Mouse (Mus musculus) inflammation-experienced regulatory T-cells, adult 6 months (primary cell): ENCODE data around the gene Rpp30. TPM values are rescaled to one million over a fixed set of nuclear protein-coding genes. Genes with fewer than 3 reads are reported as not detected.

Source experiments
- ATAC-seq: one replicate; pipeline ENCODE4 v1.8.0; 2017
- polyA plus RNA-seq, 3 experiments: library from polyadenylated mRNA; unstranded; fragments of 100-300 nt; shearing (Covaris generic); gene quantifications; one replicate each; pipeline ENCODE4 v1.2.1; 2017

Gene Rpp30
- polyA plus RNA-seq, 3 experiments from 2014 or later = 47.5 to 61.4 (median 59.5) TPM

GRCm38 (mm10) chr19:36129213-36129612, 45.7 kb downstream of the Rpp30 start:
- no peak for ATAC-seq

GRCm38 (mm10) chr19:36129643-36130042, 46.1 kb downstream of the Rpp30 start:
- no peak for ATAC-seq

DNA sequence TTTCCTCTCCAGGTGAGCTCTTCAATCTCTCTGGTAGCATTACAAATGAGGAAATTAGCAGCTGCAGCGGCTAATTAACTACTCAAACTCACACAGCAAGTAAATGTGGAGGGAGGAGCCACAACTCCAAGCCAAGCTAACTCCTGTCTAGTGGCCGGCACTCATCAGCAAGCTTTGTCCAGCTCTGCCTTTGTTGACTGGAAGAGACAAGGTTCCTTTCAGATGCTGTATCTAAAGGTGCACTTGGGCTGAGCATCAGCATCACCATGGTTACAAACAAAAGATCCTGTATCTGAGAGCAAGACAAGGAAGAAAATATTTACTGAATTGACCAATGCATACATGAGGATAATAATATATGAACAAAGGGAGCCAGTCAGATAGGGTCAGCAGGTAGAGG, 46.7 kb downstream of the Rpp30 start:
- ATAC-seq = no peak

DNA sequence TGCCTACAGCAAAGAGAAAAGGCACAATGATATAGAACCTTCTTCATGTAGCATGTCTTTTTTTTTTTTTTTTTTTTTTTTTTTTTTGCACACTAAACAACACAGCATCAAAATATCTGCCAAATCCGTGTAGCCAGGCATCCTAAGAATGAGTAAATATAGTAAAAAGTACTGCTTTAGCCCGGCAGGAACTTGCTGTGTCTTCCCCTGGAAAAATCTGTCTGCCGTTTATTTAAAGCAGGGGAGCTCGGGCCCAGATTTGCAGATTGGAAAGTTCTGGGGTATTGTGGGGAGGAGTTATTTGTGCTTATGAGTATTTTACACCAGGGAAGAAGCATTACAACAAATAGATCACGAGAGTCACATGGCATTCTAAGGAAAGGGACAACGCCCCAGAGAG, 48.5 kb downstream of the Rpp30 start:
- ATAC-seq = no peak

- no peak for ATAC-seq
These were observed 49.5 kb downstream of the Rpp30 start for GRCm38 (mm10) chr19:36133064-36133463.

- no peak for ATAC-seq
These were observed 50.2 kb downstream of the Rpp30 start for GRCm38 (mm10) chr19:36133731-36134130.

GRCm38 (mm10) chr19:36143571-36143970, 60.1 kb downstream of the Rpp30 start:
- no peak for ATAC-seq

- ATAC-seq = no peak
These were observed 65.1 kb downstream of the Rpp30 start for GRCm38 (mm10) chr19:36148578-36148977.

- ATAC-seq = no peak
These were observed 66.9 kb downstream of the Rpp30 start for GRCm38 (mm10) chr19:36150241-36151007.

Other genes starting within 250 kb of the Rpp30 start
- gene Htr7, start 26.2 kb upstream of the Rpp30 start, polyA plus RNA-seq = not detected
- gene Ankrd1, start 36.4 kb downstream of the Rpp30 start, polyA plus RNA-seq = not detected